Mouse (Mus musculus) mouse trophoblast stem cell (cell line): ENCODE data around the gene Kcnk13.

Source experiments
- in situ Hi-C, 2 experiments: fragments of 300-500 bp; cut with MseI, MboI; formaldehyde crosslinking; loops; 2 replicates in 1 of 2; 3 replicates in 1 of 2; pipeline ENCODE4 v1.15.1; 2025

The Kcnk13 gene

GRCm38 (mm10) chr12:100089265-100089664, 125.0 kb downstream of the Kcnk13 start:
- in situ Hi-C loops, result no loop called here

GRCm38 (mm10) chr12:100090750-100091149, 126.5 kb downstream of the Kcnk13 start:
- in situ Hi-C loops, result no loop called here

DNA sequence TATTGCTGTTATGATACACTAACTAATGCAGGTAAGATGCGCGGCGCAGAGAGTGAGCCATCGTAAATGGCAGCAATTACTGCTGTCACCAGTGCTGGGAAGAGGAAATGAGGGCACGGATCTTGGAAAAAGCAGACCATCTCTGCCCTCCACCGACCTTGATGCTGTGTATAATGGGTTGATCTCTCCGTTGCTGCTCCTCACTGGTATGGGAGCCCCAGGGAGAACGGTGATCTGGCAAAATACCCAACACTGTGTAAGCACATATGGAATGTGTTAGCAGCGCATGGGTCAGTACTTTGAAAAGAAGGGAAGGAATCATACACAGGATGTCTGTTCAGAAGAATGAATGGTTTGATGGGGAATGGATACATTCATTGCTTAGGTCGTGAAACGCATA, 128.7 kb downstream of the Kcnk13 start:
- in situ Hi-C loops, result no loop called here

DNA sequence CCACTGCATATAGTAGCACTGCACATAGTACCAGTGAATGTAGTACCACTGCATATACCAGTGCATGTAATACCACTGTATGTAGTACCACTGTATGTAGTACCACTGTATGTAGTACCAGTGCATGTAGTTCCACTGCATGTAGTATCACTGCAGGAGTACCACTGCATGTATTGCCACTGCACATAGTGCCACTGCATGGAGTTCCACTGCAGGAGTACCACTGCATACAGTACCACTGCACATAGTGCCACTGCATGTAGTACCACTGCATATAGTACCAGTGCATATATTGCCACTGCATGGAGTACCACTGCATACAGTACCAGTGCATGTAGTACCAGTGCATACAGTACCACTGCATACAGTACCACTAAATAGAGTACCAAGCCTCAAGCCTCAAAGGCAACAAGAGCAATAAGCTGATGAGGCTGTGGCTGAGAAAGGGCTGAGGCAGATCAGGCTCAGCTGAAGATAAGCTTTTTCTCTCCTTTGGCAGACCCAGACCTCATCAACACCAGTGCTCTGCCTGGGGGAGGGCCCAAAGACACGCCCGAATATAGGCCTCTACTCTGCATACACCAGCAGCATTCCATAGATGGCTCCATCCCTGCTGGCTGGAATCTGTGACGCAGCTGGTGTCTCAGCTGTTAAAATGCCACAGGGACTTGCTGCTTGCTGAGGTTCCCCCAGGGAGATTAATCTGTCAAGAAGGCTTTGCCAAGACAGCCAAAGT, 135.8 kb downstream of the Kcnk13 start:
- in situ Hi-C loops, result loop anchor here in 1 of 2 experiments (5.0 kb wide), 1 partner anchor 128 kb away; no protein-coding TSS in a partner anchor

DNA sequence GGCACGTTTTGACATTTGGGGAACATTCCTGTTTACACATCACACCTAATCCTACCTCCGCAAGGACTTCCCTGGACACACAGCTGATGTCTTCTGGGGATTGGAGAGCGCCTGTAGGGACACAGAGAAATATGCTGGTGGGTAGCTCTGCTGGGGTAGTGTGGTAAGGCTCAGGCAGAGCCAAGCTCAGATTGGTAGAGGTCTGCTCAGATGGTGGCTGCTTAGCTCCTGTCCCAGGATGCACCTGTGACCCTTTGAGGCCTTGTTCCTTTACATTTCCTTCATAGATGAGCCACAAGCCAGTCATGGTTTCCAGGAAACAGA, 136.4 kb downstream of the Kcnk13 start:
- in situ Hi-C loops, result loop anchor here in 1 of 2 experiments (5.0 kb wide), 1 partner anchor 128 kb away; no protein-coding TSS in a partner anchor

DNA sequence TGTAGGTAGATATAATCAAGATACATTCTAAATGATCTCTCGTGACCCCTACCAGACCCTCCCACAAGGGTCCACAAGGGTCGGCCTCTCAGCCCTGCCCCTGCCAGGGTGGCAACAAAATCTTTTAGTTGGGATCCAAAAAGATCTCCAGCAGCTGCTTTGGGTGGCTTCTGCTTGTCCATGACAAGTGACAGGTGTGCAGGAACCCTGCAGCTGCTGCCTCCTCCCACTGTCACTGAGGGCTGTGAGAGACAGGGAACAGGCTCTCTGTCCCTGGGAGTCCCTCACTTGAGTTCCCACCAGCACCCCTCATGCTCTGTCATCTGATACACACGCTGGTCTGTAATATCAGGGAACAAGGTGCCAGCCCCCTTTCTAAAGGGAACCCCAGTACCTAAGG, 137.4 kb downstream of the Kcnk13 start:
- in situ Hi-C loops, result loop anchor here in 1 of 2 experiments (5.0 kb wide), 1 partner anchor 129 kb away; no protein-coding TSS in a partner anchor

DNA sequence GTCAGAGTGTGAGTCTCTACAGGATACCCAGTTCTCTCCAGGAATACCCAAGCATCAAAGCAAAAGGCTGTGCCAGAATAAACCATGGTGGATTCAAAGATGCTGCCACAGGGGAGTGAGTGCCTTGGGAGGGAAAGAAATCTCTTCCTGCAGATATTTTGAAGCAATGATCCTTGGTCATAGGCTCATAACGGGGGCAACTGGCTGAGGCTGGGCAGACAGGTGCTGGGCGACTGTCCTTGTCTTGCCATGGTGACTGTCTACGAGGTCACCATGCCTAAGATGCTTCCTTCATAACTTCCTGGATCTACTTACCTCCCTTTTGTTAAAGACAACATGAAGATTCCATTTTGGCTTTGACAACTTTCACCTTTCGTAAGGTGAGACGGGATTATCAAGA, 140.2 kb downstream of the Kcnk13 start:
- in situ Hi-C loops, result loop anchor here in 1 of 2 experiments (5.0 kb wide), 1 partner anchor 132 kb away; no protein-coding TSS in a partner anchor

- in situ Hi-C loops, result loop anchor here in 1 of 2 experiments (5.0 kb wide), 1 partner anchor 134 kb away; no protein-coding TSS in a partner anchor
Measured at GRCm38 (mm10) chr12:100106275-100106895, 142.1 kb downstream of the Kcnk13 start.

GRCm38 (mm10) chr12:100107436-100107835, 143.1 kb downstream of the Kcnk13 start:
- in situ Hi-C loops, result loop anchor here in 1 of 2 experiments (5.0 kb wide), 1 partner anchor 135 kb away; no protein-coding TSS in a partner anchor

DNA sequence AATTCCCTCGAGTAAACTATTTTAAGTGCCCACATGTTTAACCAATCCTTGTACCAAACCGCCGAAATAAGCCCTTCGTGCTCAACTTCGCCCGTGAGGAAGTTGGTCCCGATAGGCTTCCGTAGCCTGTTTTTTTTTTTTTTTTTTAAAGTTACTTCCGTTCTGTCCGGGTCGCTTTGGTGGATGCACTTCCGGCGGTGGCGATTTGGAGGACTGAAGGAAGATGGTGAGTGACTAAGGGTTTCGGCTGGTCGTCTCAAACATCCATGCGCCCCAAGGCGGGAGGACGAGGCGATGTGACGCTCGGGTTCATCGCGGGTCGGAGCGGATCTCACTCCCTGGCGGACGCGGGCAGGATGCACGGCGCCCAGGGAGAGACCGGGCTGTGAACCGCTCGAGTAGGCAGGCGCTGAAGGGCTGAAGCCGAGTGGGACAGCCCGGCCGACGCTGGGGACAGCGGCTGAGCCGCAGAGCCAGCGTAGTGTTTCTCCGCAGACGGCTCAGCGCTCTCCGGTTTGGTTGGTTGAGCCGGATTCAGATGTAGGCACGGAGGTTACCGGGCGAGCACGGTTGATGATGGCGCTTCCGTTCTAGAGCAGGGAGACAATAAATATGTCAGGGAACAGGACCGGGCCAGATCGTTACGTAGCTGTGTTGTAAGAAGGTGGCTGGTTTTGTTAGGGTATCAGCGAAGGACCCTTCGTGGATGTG, 145.8 kb downstream of the Kcnk13 start, which contains the start of gene Psmc1:
Psmc1 (plus strand) TSS at position 169 of the 711 bp plus-strand sequence.
- in situ Hi-C loops, result loop anchor here in 1 of 2 experiments (5.0 kb wide), 1 partner anchor 138 kb away; no protein-coding TSS in a partner anchor
